Mouse (Mus musculus) testis, adult 10 weeks (tissue): ENCODE results near the gene Glra2. TPM values are rescaled to one million over a fixed set of nuclear protein-coding genes. Genes with fewer than 3 reads are reported as not detected.

Experiments
- polyA plus RNA-seq: library from polyadenylated mRNA; stranded (reverse); fragments of 350-450 nt; fragmentation: Illumina TruSeq; extraction: RNeasy Lipid Tissue Mini Kit (QIAGEN cat#74804); gene quantifications from one replicate; pipeline ENCODE4 v1.2.3, GENCODE M21; 2014; ENCODE audit warnings: low read depth, low replicate concordance

The Glra2 gene
- polyA plus RNA-seq = not detected

GRCm38 (mm10) chrX:165326939-165327698 is at the start of gene Glra2:
TSS of gene Glra2 (minus strand) at chrX:165327393.

